Mouse (Mus musculus) stomach, embryonic 15.5 days (tissue): Measurements from ENCODE around the gene Eefsec. TPM values are rescaled to one million over a fixed set of nuclear protein-coding genes. Genes with fewer than 3 reads are reported as not detected.

Experiments used
- ATAC-seq: fragments of 200-750 bp; cut with Nextera tagmentation; 2 replicates; pipeline ENCODE4 v1.8.0; 2017; ENCODE audit warnings: low read depth, moderate number of reproducible peaks, moderate TSS enrichment; ENCODE audit not compliant: insufficient read depth, low FRiP score
- H3K27ac ChIP-seq: fragments of 300-500 bp; sonication (generic); 2 replicates; pipeline ENCODE4 v1.5.1; 2015; ENCODE audit warnings: mild to moderate bottlenecking, inconsistent platforms
- H3K27me3 ChIP-seq: fragments of 300-500 bp; sonication (generic); replicated peaks from 2 replicates; pipeline ENCODE4 v1.6.1; 2015; ENCODE audit warnings: inconsistent platforms
- H3K36me3 ChIP-seq: fragments of 300-500 bp; sonication (generic); 2 replicates; pipeline ENCODE4 v1.6.1; 2015; ENCODE audit warnings: inconsistent platforms
- H3K4me1 ChIP-seq: fragments of 300-500 bp; sonication (generic); 2 replicates; pipeline ENCODE4 v1.6.1; 2015; ENCODE audit warnings: inconsistent platforms
- H3K4me2 ChIP-seq: fragments of 300-500 bp; sonication (generic); 2 replicates; pipeline ENCODE4 v1.6.1; 2015; ENCODE audit warnings: mild to moderate bottlenecking, inconsistent platforms
- H3K4me3 ChIP-seq: fragments of 300-500 bp; sonication (generic); replicated peaks from 2 replicates; pipeline ENCODE4 v1.5.1; 2015; ENCODE audit warnings: inconsistent platforms
- H3K9ac ChIP-seq: fragments of 300-500 bp; sonication (generic); 2 replicates; pipeline ENCODE4 v1.6.1; 2015; ENCODE audit warnings: inconsistent platforms
- H3K9me3 ChIP-seq: fragments of 300-500 bp; sonication (generic); 2 replicates; pipeline ENCODE4 v1.6.1; 2016; ENCODE audit warnings: inconsistent platforms
- WGBS: fragments of 180-500 bp; shearing (Covaris S2); methylation state at CpG from one replicate; pipeline ENCODE4 v1.1.7; 2015; 5-methylcytosine and 5-hydroxymethylcytosine counted together
- polyA plus RNA-seq: library from polyadenylated mRNA; unstranded; fragments of >200 nt; fragmentation: Nextera tagmentation; extraction: Ambion mirVana; gene quantifications from 2 replicates; pipeline ENCODE4 v1.2.1, GENCODE M21; 2015

Eefsec gene
- polyA plus RNA-seq, 1 experiment from 2014 or later, result 35.5 TPM

DNA sequence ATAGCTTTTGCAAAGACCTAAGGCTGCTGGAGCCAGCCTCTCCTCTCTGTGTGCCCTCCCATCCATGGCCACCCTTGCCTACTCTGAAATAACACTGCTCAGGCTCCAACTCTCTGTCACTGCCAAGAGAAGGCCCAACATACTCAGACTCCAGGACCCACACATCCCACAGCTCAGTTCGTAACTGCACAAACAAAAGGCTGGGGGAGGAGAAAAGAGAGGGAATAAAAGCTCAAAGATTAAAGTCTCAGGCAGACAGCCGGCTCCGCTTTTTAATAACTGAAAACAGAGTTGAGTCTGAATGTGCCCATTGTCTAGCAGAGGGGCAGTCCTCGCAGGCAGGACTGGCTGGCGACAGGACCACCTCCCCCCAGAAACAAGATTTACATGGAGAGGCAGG, 36.8 kb downstream of the Eefsec start:
- Histone ChIP-seq H3K4me1 (no peaks in the 10 kb centered on the region), H3K9ac (no peak overlapping the region), H3K4me3 (no peak overlapping the region), H3K9me3 (no peaks in the 10 kb centered on the region), H3K4me2 (no peak overlapping the region), H3K27me3 (no peaks in the 10 kb centered on the region), H3K27ac (no peak overlapping the region), H3K36me3 (no peaks in the 10 kb centered on the region)
- ATAC-seq, result no peak
- 44% methylated on average over 5 of the region's 5 CpGs for WGBS

DNA sequence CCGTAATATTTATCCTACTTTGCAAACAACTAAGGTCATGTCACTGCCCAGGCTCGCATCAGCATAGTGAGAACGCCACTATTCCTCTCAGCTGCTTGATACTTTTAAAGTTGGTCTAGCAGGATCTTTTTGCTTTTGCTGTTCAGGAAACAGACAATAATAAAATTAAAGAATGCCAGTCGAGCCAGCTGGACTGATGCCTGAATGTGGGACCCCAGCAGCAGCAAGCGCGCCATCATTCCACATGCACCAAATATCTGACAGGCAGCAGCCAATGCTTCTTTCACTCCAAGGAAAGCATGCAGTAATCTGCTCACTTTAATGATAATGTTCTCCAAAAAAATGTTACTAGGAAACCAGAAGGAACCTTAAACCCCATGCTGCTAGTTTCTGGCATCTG, 45.9 kb downstream of the Eefsec start:
- Histone ChIP-seq H3K27ac (no peak overlapping the region), H3K4me2 (no peak overlapping the region), H3K36me3 (no peaks in the 10 kb centered on the region), H3K27me3 (no peaks in the 10 kb centered on the region), H3K4me1 (no peaks in the 10 kb centered on the region), H3K4me3 (no peak overlapping the region), H3K9me3 (no peaks in the 10 kb centered on the region), H3K9ac (no peak overlapping the region)
- ATAC-seq, result no peak
- WGBS, result 69% methylated on average over 6 of the region's 6 CpGs

- H3K36me3 ChIP-seq, result no peaks in the 10 kb centered on the region
- no peak overlapping the region for H3K9ac ChIP-seq
- no peak for ATAC-seq
- no peaks in the 10 kb centered on the region for H3K9me3 ChIP-seq
- H3K27me3 ChIP-seq, result no peaks in the 10 kb centered on the region
- WGBS, result 76% methylated on average over 2 of the region's 2 CpGs
- H3K27ac ChIP-seq, result no peak overlapping the region
- H3K4me1 ChIP-seq, result no peaks in the 10 kb centered on the region
- no peak overlapping the region for H3K4me2 ChIP-seq
- H3K4me3 ChIP-seq, result no peak overlapping the region
These were observed 48.4 kb downstream of the Eefsec start for GRCm38 (mm10) chr6:88397985-88398384.

- Histone ChIP-seq H3K36me3 (no peaks in the 10 kb centered on the region), H3K4me1 (peaks cover 23% of the 10 kb centered on the region), H3K9me3 (no peaks in the 10 kb centered on the region), H3K27ac (peak overlapping the region; percentile 81), H3K4me2 (no peak overlapping the region), H3K4me3 (no peak overlapping the region), H3K27me3 (no peaks in the 10 kb centered on the region), H3K9ac (no peak overlapping the region)
- ATAC-seq, result 0 out of 2 replicates have a peak, but pooled peaks have one; percentile 44
- WGBS, result 54% methylated on average over 5 of the region's 5 CpGs
These were observed 57.4 kb downstream of the Eefsec start for GRCm38 (mm10) chr6:88388946-88389345.

- Histone ChIP-seq H3K36me3 (no peaks in the 10 kb centered on the region), H3K27me3 (no peaks in the 10 kb centered on the region), H3K27ac (peak overlapping the region; percentile 88), H3K9ac (no peak overlapping the region), H3K9me3 (no peaks in the 10 kb centered on the region), H3K4me1 (peaks cover 23% of the 10 kb centered on the region), H3K4me2 (no peak overlapping the region), H3K4me3 (no peak overlapping the region)
- peak; percentile 57; the same call in 1 of the 2 replicates for ATAC-seq
- 52% methylated on average over 8 of the region's 8 CpGs for WGBS
These were observed 58.3 kb downstream of the Eefsec start for GRCm38 (mm10) chr6:88387836-88388724.

DNA sequence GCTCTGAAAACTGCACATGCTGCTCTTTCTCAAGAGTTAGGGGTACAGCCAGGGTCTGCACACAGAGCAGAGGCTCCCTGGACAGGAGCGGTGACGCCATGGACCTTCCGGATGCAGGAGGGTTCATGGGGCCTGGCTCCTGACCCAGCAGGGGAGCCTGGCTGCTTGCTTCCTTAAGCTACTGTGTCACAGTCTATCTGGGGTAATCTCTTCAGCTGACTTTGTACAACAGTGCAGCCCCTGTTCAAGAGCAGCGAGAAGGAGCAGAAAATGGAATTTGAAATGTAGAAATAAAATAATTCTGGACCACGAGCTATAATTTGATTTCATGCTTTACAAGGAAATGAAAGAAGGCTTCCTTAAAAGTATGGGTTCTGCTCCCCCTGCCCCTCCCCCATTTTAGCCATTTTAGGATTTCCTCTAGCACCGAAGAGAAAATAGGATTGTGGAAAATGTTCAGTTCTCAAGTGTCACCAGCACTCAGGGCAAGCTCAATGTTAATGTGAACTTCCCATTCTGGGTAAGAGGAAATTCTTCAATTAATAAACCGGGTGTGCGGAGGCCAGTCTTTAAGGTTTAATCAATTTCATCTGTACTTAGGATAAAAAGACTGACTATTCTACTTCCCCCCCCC, 61.8 kb downstream of the Eefsec start:
- Histone ChIP-seq H3K9me3 (no peaks in the 10 kb centered on the region), H3K4me3 (no peak overlapping the region), H3K9ac (no peak overlapping the region), H3K4me2 (no peak overlapping the region), H3K36me3 (no peaks in the 10 kb centered on the region), H3K27ac (peak overlapping the region; percentile 84), H3K4me1 (peaks cover 21% of the 10 kb centered on the region), H3K27me3 (no peaks in the 10 kb centered on the region)
- WGBS, result 59% methylated on average over 8 of the region's 8 CpGs
- ATAC-seq, result no peak

GRCm38 (mm10) chr6:88383734-88384133, 62.6 kb downstream of the Eefsec start:
- no peak overlapping the region for H3K9ac ChIP-seq
- H3K9me3 ChIP-seq, result no peaks in the 10 kb centered on the region
- peaks cover 16% of the 10 kb centered on the region for H3K4me1 ChIP-seq
- H3K4me2 ChIP-seq, result no peak overlapping the region
- no peaks in the 10 kb centered on the region for H3K36me3 ChIP-seq
- peak overlapping the region; percentile 84; the same call in 1 of the 2 replicates for H3K27ac ChIP-seq
- H3K27me3 ChIP-seq, result no peaks in the 10 kb centered on the region
- H3K4me3 ChIP-seq, result no peak overlapping the region
- no peak for ATAC-seq

DNA sequence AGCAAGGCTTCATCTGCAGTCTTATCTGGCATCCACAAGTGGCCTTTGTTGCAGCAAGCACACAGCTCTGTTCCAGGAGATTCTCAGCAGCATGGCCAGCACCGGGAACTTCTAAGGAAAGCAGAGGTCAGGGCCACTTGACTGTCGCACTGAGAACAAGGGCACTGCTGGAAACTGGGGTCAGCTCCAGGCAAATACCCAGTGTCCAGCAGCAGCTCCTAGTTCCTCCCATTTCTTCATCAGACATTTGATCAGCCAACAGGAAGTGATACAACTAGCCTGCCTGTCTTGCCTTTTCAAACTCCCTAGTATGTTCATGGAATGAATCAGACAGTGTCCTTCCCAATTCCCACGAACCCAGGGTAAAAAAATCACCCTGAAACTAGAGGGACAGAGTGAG, 66.6 kb downstream of the Eefsec start:
- no peaks in the 10 kb centered on the region for H3K36me3 ChIP-seq
- no peaks in the 10 kb centered on the region for H3K9me3 ChIP-seq
- H3K4me1 ChIP-seq, result peaks cover 5% of the 10 kb centered on the region
- H3K4me3 ChIP-seq, result no peak overlapping the region
- 44% methylated on average over 3 of the region's 3 CpGs for whole genome bisulfite sequencing
- H3K27ac ChIP-seq, result no peak overlapping the region
- no peaks in the 10 kb centered on the region for H3K27me3 ChIP-seq
- no peak overlapping the region for H3K4me2 ChIP-seq
- no peak overlapping the region for H3K9ac ChIP-seq
- no peak for ATAC-seq

GRCm38 (mm10) chr6:88378829-88379228, 67.5 kb downstream of the Eefsec start:
- H3K36me3 ChIP-seq, result no peaks in the 10 kb centered on the region
- H3K9me3 ChIP-seq, result no peaks in the 10 kb centered on the region
- 72% methylated on average over 1 of the region's 1 CpGs for WGBS
- no peak overlapping the region for H3K4me3 ChIP-seq
- no peak overlapping the region for H3K9ac ChIP-seq
- H3K27me3 ChIP-seq, result no peaks in the 10 kb centered on the region
- no peak for ATAC-seq
- H3K4me2 ChIP-seq, result no peak overlapping the region
- no peak overlapping the region for H3K27ac ChIP-seq
- no peaks in the 10 kb centered on the region; the same call in 1 of the 2 replicates for H3K4me1 ChIP-seq

GRCm38 (mm10) chr6:88374247-88374646, 72.1 kb downstream of the Eefsec start:
- no peaks in the 10 kb centered on the region for H3K9me3 ChIP-seq
- WGBS, result 52% methylated on average over 7 of the region's 7 CpGs
- H3K4me1 ChIP-seq, result peaks cover 4% of the 10 kb centered on the region; the same call in 1 of the 2 replicates
- no peaks in the 10 kb centered on the region for H3K36me3 ChIP-seq
- ATAC-seq, result no peak
- H3K27me3 ChIP-seq, result no peaks in the 10 kb centered on the region
- H3K4me3 ChIP-seq, result no peak overlapping the region
- no peak overlapping the region for H3K27ac ChIP-seq
- H3K9ac ChIP-seq, result no peak overlapping the region
- no peak overlapping the region for H3K4me2 ChIP-seq

DNA sequence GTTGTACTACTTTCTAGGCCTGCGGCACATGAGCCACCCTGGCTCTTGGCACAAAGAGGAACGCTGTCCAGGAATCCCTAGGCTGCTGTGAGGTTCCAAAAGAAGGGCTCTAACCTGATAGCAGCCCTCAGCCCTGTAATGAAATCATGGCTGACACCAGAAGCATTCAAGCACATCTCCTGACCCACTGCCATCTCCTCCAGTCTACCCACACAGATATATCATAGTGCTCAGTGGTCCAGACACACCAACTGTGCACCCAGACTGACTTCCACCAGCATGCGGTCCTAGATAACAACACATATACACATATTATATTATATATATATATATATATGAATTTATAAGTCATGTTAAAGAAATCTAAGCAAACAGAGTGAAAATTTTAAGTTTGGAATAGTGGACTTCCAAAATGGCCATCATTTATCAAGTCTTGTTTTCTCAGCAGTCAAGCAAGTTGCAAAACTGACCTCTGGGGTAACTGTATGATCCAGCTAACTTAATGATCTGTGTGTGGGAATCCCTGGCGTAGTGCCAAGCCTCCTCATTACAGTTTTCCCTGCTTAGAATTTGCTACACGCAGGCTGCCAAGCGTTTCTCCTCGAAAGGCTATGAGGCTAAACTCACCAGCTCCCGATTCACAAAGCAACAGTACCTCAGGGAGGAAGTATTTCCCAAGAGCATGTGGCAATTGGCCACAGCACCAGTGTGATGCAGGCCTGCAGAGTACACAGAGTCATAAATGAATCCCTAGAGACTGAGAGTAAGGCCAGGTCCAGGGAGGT, 76.3 kb downstream of the Eefsec start:
- no peak for ATAC-seq
- no peaks in the 10 kb centered on the region for H3K27me3 ChIP-seq
- H3K4me2 ChIP-seq, result no peak overlapping the region
- no peak overlapping the region for H3K4me3 ChIP-seq
- H3K9me3 ChIP-seq, result no peaks in the 10 kb centered on the region
- 0 out of 2 replicates have a peak overlapping the region, but pooled peaks have one; percentile 31 for H3K27ac ChIP-seq
- WGBS, result 56% methylated on average over 8 of the region's 8 CpGs
- H3K4me1 ChIP-seq, result peaks cover 4% of the 10 kb centered on the region; the same call in 1 of the 2 replicates
- H3K9ac ChIP-seq, result no peak overlapping the region
- no peaks in the 10 kb centered on the region for H3K36me3 ChIP-seq
